Mouse (Mus musculus): ENCODE measurements around the gene Adamtsl1. TPM values are rescaled to one million over a fixed set of nuclear protein-coding genes. Genes with fewer than 3 reads are reported as not detected.

Gene Adamtsl1
- polyA plus RNA-seq, 1 experiment from 2014 or later = 14.2 TPM

GRCm38 (mm10) chr4:86435631-86436030 lies 921.7 kb downstream of the Adamtsl1 start:
- 77% methylated on average over 3 of the region's 3 CpGs for WGBS

GRCm38 (mm10) chr4:86436336-86436735 lies 922.4 kb downstream of the Adamtsl1 start:
- DNase-seq (no peak), ATAC-seq (ENCODE audit: insufficient read depth) (no peak)
- Histone ChIP-seq H3K4me3 (ENCODE audit: low read depth, low read length) (no peak overlapping the region), H3K4me2 (no peak overlapping the region), H3K36me3 (ENCODE audit: insufficient read depth) (no peaks in the 10 kb centered on the region), H3K27me3 (ENCODE audit: insufficient read depth, low read length) (no peaks in the 10 kb centered on the region), H3K27ac (ENCODE audit: low read depth) (no peak overlapping the region), H3K9ac (no peak overlapping the region), H3K9me3 (ENCODE audit: low read depth, low read length) (no peaks in the 10 kb centered on the region), H3K4me1 (ENCODE audit: insufficient read depth) (no peaks in the 10 kb centered on the region)
- WGBS = 67% methylated on average over 3 of the region's 3 CpGs
- no peak for TF ChIP-seq CTCF (IDR thresholded peaks at IDR 0.05; ENCODE audit: low read depth)

More at GRCm38 (mm10) chr4:86435631-86436030, 921.7 kb downstream of the Adamtsl1 start:
- no peaks in the 10 kb centered on the region for H3K4me1 ChIP-seq (ENCODE audit: insufficient read depth)
- H3K4me2 ChIP-seq = no peak overlapping the region
- no peak for TF ChIP-seq CTCF (IDR thresholded peaks at IDR 0.05; ENCODE audit: low read depth)
- no peaks in the 10 kb centered on the region for H3K27me3 ChIP-seq (ENCODE audit: insufficient read depth, low read length)
- no peak overlapping the region for H3K4me3 ChIP-seq (ENCODE audit: low read depth, low read length)
- no peak for ATAC-seq (ENCODE audit: insufficient read depth)
- no peak overlapping the region for H3K9ac ChIP-seq
- DNase-seq = no peak
- no peaks in the 10 kb centered on the region for H3K36me3 ChIP-seq (ENCODE audit: insufficient read depth)
- H3K27ac ChIP-seq (ENCODE audit: low read depth) = no peak overlapping the region
- no peaks in the 10 kb centered on the region for H3K9me3 ChIP-seq (ENCODE audit: low read depth, low read length)

- Histone ChIP-seq H3K9ac (no peak overlapping the region), H3K36me3 (ENCODE audit: insufficient read depth) (no peaks in the 10 kb centered on the region), H3K27ac (ENCODE audit: low read depth) (no peak overlapping the region), H3K9me3 (ENCODE audit: low read depth, low read length) (no peaks in the 10 kb centered on the region), H3K4me1 (ENCODE audit: insufficient read depth) (no peaks in the 10 kb centered on the region), H3K4me2 (no peak overlapping the region), H3K4me3 (ENCODE audit: low read depth, low read length) (no peak overlapping the region), H3K27me3 (ENCODE audit: insufficient read depth, low read length) (no peaks in the 10 kb centered on the region)
- DNase-seq = no peak
- 65% methylated on average over 3 of the region's 3 CpGs for WGBS
- ATAC-seq (ENCODE audit: insufficient read depth) = no peak
- no peak for TF ChIP-seq CTCF (IDR thresholded peaks at IDR 0.05; ENCODE audit: low read depth)
Observed at GRCm38 (mm10) chr4:86450468-86450867, 936.5 kb downstream of the Adamtsl1 start.

- Histone ChIP-seq H3K9ac (no peak overlapping the region), H3K36me3 (ENCODE audit: insufficient read depth) (no peaks in the 10 kb centered on the region), H3K27ac (ENCODE audit: low read depth) (no peak overlapping the region), H3K27me3 (ENCODE audit: insufficient read depth, low read length) (no peaks in the 10 kb centered on the region), H3K4me2 (no peak overlapping the region), H3K9me3 (ENCODE audit: low read depth, low read length) (no peaks in the 10 kb centered on the region), H3K4me1 (ENCODE audit: insufficient read depth) (no peaks in the 10 kb centered on the region), H3K4me3 (ENCODE audit: low read depth, low read length) (no peak overlapping the region)
- no peak for TF ChIP-seq CTCF (IDR thresholded peaks at IDR 0.05; ENCODE audit: low read depth)
- DNase-seq (no peak), ATAC-seq (ENCODE audit: insufficient read depth) (no peak)
- 85% methylated on average over 5 of the region's 5 CpGs for WGBS
Observed at GRCm38 (mm10) chr4:86464808-86465207, 950.8 kb downstream of the Adamtsl1 start.
